Mouse (Mus musculus): ENCODE measurements around the gene Adm2.
A peak's percentile ranks its signal among the peaks of the same experiment; 100 is the strongest.

The Adm2 gene

DNA sequence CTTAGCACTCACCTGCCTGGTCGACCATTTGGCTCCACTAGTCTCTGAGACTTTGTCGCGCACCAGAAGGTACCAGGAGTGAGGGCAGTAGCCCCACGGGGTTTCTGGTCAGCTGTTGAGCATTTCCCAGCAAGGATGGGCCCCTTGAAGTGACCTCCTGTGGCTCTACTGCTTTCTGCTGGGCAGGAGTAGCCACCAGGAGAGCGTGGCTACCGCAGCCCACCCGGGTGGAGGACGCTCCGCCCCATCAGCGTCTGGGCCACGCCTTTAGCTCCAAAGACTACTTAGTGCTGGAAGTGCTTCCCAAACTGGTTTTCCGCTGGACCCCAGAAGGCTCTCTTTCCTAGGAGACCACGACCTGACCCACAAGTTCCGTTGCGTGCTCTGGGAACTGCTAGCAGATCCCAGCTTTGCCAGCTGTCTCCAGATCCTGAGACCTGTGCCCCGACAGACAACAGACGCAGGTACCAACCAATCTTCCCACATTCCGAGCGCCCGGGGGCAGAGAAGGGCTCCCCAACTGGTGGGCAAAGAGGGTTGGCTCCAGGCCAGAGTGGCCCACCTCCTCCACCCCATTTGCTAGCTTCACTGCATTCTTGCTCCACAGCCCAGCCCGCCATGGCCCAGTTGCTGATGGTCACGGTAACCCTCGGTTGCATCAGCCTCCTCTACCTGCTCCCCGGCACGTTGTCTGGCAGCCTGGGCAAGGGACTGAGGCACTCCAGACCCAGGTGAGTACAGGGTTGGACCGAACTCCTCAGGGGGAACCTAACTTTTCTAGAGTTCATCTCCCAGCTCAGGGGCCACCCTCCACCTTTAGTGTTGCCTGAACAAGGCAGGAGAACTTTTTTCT lies at the start of gene Adm2:
Gene Adm2 (plus strand): TSS at position 51 of the 853 bp plus-strand sequence.
- no peak for DNase-seq

DNA sequence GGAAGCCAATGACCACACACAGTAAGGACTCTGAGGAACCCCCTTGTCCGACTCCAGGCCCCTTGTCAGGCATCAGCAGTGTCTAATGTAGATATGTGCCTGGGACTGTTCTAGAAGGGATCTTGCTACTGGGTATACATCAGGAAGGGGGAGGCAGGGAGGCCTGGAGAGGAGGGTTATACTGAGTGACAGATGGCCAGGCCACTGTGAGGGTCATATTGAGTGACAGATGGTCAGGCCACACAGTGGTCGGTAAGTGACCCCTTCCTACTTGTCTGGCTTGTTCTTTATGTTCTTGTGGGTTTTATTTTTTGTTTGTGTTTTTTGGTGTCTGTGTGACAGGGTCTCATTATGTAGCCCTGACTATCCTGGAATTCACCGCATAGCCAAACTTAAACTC lies 47.0 kb upstream of the Adm2 start:
- no peak for DNase-seq

DNA sequence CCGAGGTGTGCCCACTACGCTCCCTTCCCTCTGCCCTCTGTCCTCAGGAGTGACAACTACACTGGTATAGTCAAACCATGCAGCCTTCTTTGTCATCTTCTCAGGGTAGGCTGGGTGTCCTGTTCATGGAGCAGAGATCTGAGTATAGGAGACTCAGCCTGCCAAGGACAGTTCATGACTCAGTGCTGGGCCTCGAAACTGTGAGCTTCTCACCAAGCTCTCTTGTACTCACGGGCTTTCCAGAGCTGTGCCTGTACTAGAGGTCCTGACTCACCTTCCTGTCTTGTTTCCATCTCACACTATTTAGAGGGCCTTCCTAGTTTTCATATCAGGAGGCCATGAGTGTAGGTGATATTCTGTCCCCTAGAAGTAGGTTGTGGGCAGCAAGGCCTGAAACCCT lies 45.2 kb upstream of the Adm2 start:
- no peak for DNase-seq

DNA sequence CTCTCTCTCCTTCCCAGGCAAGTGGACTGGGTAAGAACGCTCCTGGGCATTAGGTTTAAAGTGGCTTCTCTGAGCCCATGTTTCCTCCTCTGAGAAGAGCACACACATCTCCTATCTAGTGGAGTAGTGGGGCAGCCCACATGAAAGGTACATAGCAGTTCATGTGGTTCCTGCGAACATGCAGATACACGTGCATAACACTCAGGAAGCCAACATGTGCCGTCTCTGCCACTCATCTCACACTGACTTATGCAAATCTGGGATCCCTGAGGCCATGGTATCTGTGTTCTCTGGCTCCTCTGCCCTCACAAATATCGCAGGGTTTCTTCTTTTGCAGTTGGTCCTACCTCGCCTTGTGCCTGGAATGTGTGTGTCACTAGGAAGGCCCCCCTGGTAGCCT lies 40.0 kb upstream of the Adm2 start:
- DNase-seq, result no peak

DNA sequence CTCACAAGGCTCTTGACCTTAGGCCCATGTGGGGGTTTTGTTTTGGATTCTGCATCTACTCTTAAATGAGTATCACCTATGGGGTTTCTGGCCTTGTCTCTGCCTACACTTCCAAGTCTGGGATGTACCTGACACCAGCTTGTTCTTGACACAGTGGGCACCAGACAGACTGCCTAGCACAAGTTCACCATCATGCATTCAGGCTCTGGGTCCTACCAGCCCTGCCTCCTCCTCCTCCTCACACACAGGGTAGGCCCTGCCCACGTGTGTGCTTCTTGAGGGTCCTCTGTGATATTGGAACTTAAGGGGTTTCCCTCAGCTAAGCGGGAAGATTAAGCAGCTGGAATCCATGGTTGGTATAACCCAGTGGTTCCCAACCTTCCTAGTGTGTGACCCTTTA lies 38.4 kb upstream of the Adm2 start:
- DNase-seq, result no peak

DNA sequence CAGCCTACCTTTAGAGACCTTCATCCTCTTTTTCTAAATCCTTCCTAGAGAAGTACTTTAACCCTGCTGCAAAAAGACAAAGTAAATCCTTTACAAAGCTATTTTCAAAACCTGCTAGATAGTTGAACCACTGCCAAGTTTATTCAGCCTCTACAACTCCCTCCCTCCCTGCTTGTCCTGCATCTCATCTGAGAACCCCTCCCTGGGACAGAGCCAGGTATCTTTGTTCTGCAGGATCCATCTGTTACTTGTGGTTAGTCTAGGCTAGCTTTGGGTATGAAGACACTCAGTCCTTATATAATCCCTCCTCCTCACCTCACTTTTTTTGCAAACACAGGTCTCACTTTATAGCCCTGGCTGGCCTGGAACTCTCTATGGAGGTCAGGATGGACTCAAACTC lies 37.5 kb upstream of the Adm2 start:
- DNase-seq, result peak; percentile 40

DNA sequence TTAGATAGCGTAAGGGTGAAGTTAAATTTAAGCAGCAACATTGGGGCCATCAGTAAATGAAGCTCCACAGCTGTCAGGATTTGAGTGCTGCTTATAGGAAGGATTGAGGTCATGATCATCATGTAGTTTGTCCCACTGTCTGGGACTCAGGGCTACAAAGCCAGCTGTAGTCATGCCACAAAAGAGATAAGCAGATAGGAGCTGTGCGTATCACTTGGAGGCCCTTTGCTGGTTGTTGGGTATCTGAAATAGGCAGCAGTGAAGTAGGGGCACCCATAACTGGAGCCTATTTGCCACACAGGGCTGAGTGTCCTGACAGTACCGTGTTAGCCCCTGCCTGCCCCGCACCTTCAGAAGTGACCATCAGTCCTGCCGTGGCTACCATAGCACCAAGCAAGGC lies 37.0 kb upstream of the Adm2 start:
- DNase-seq, result no peak

DNA sequence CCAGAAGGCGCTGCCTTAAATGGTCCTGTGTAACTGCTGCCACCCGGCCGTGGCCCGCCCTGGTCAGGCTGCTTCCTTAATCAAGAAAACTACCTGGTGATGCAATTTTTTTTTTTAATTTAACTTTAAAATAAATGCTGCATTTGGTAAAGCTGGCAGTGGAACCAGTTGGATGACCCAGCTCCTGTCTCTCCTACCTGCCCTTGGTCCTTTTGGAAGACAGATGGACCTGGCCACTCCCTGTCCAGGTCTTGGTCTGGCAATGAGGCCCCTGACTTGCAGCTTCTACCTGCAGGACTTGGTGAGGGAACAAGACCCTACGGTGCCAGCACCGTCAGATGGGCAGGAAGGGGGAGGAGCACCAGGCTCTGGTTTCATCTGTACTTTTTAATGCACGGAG lies 36.4 kb upstream of the Adm2 start:
- no peak for DNase-seq

DNA sequence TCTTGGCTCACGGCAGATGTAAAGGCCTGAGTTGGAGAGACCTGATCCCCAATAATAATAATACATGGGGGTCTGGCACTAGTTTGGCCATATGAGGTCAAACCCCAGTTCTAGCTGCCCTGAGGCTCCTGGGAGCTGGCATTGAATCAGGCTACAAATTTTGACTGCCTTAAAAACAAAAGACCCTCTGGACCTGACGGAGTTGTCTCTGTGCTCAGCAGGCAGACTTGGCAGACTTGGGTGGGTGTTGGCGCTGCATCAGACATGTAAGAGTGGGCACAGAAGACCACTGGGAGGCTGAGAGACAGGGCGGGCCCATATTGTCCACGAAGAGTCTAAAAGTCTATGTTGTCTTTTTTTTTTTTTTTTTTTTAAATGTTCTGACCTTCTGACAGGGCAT lies 35.9 kb upstream of the Adm2 start:
- no peak for DNase-seq

DNA sequence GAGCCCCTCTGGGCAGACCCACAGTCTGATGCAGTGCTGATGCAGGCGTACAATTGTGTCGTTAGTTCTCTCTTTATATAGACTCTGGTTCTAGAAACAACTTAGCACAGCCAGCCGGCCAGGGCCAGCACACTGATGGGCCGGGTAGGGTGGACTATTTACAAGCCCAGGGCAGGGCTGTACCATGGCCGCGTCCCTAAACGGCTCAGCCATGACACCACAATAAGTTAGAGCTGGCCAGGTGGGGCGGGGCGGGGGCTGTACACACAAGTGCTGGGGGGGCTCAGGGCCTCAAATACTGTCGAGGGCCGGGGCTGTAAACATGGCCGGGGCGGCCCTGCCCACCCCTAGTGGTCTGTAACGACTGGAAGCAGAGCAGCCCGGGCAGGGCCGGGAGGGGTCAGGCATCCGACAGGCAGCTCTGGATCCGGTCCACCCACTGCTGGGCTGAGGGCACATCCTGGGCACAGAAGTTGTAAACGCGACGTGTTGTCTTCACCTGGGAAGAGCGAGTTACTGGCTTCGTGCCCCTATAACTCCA lies 34.2 kb upstream of the Adm2 start:
- no peak for DNase-seq

DNA sequence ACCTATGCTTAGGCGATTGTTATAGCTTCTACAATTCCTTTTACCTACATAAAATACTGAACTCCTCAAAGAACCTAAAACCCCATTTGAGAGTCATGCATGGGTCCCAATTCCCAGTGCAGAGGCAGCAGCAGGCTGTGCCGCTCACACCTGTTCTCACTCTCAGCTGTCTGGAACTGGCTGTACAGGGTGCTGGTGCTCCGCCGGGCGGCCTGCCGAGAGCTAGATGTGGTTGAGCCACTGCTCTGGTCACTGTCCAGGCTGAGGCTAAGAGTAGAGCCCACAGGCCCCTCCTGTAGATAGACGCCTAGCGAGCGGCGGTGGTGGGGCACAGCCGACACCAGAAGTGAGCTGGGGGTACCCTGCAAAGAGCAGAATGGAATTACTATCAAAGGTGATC lies 33.1 kb upstream of the Adm2 start:
- no peak for DNase-seq

DNA sequence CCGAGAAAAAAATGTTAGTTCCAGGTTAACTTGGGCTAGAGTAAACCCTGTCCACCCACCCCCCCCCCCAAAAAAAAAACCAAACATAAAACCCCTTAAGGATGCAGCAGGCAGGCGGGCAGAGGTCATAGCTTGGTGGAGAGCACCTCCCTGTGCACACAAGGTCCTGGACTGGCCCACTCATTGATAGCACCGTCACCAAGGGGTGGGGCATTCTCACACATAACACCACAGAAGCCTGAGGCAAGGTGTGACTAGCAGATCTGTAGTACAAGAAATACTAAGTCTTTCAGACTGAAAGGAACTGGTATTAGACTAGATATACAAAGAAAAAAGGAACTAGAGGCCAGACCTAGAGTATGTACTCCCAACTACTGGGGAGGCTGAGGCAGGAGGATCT lies 31.0 kb upstream of the Adm2 start:
- no peak for DNase-seq

DNA sequence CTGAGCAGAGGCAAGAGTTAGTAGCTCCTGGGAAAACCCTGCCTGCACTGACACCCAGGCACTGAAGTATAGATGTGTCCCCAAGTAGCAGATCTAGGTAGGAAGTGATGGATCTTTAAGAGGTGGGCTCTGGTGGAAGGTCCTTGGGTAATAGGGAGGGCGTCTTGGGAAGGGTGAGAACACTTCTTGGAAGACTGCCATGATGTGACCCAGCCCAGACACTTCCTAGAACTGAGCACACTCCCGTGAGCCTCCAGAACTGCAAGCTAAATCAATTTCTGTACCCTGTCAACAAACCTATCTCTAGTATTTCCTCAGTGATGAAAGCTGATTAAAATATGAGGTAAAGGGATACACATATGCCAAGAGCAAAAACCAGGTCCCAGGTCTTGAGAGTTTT lies 29.7 kb upstream of the Adm2 start:
- no peak for DNase-seq

DNA sequence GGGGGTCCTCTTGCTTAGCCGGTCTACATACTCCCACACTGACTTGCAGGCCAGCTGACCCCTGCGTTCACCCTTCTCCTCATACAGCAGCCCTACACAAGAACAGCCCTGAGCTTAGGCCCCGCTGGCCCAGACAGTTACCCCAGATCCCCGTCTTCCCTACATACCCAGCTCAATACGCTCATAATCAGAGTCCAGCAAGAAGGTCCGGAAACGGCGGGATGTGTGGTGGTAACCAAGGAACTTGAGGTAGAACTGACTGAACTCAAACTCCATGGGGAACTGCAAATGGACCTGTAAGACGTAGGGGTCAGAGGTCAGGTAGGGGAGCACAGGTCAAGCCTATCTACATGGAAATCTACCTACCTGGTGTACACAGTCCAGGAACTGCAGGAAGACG lies 28.7 kb upstream of the Adm2 start:
- no peak for DNase-seq

DNA sequence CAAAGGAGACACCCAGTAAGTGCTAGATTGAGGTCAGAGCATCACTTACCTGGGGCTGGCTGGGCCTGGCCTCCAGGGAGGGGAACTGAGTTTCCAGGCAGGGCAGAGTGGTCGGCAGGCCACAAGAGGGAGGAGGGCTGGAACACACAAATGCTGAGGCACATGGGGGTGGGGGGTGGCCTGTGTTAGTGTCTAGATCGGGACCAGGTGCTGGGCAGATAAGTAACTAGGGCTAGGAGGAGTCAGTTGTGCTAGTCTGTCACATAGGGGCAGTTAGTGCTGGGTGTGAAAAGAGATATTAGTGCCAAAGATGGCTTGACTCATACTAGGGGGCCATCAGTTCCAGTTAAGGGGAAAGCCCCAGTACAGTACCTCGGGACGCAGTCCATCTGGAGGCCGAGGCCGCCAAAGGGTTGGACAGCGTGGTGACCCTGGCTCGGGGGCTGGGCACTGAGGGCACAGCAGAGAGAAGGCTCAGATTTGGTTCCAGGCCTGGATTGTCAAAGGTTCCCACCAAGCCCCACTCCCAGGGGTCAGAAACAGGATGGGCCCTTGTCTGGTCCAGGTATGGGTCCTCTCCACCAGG lies 26.8 kb upstream of the Adm2 start:
- no peak for DNase-seq

DNA sequence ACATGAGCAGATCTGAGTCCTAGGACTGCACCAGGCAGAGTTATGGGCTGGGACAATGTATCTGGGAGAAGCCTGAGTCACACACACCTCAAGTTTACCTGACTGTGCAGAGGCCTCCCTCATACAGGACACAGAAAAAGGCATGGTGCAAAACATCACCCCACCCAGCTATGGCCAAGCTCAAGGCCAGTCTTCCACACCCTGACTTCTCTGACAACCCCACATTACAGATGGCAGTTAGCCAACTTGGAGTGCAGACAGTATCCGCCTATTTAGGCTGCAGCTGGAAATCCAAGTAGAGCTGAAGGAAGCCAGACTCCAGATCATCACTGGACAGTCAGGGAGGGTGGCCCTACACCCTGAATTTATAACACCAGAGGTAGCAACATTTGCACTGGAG lies 26.1 kb upstream of the Adm2 start:
- DNase-seq, result no peak

DNA sequence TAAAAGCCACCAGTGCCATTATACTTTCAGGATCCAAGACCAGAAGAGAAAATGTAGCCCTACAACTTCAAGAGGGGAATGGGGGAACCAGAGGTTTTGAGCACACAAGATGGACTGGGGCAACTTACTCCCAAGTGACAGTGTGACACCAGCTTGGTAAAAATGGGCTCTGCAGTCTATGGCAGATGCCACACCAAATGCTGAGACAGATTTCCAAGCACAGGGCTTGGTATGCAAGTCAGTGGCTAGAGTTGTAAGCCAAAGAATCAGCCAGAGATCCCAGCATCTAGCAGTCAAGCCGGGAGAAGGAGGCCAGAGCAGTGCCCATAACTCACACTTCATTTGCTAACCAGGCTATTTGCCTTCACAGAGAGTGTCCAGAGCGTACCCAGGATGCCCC lies 24.8 kb upstream of the Adm2 start:
- no peak for DNase-seq

DNA sequence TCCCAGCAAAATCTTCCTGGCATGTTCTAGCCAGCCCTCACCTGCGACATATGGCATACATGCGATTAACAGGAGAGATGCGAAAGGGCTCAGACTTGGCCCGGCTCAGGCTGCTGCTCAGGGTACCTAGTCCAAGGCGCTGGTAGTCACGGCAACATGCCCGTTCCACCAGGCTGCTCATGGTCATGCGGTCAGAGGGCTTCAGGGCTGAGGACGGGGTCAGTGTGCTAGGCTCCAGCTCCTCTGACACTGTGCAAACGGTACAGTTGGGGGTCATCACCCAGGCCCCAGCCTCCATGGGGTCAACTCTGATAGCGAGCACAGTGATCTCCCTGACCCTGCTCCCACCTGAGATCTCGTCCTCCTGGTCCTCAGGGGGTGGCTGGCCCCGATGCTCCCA lies 22.3 kb upstream of the Adm2 start:
- no peak for DNase-seq

DNA sequence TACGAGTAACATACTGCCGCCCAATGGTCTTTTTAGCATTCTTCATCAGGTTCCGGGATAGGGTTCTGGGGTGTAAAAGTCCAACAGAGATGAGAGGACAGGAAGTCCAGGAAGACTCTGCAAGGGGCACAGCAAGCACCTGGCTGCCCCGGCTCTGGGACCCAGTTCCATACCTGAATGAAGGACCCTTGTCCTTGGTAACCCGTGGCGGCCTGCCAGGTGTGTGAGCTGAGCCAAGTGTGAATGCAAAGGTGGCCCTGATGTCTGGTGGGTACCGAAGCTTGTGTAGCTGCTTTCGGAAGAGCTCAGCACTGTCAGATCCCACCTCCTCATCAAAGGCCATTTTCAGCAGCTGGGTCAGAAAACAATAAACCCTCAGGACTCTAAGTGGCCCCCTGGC lies 21.9 kb upstream of the Adm2 start:
- DNase-seq, result no peak

DNA sequence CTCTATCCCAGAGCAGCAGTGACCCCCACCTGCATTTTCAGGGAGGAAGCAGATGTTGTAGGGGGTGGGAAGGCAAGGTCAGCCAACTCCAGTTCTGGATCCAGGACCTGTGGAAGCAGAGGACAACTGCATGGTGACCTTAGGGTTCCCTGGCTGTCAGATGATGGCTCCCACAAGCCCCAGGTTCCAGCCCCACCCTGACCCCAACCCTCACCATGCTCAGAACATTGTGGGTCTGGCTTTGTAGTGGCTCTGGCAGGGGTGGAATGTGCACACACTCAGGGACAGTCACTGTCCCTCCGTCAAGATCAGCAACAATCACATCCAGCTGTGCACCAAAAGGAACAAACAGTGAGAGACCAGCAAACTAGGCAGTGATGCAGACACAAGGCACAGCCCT lies 16.6 kb upstream of the Adm2 start:
- no peak for DNase-seq

DNA sequence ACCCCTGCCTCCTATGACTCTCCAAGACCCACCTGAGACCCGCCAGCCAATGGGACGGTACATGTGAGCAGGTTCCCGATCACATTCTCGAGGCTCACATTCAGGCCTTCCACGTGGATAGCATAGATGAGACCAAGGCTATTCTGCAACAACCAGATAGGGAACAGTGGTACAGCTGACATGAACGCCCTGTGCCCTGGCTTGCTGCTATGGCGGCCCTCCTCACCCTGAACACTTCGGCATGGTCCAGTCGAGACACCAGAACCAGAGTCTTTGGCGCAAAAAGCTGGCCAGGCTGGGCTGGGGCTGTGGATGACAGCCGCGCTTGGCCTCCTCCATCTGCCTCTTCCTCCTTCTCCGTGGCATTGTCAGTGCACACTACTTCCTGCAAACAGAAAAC lies 15.1 kb upstream of the Adm2 start:
- DNase-seq, result no peak

DNA sequence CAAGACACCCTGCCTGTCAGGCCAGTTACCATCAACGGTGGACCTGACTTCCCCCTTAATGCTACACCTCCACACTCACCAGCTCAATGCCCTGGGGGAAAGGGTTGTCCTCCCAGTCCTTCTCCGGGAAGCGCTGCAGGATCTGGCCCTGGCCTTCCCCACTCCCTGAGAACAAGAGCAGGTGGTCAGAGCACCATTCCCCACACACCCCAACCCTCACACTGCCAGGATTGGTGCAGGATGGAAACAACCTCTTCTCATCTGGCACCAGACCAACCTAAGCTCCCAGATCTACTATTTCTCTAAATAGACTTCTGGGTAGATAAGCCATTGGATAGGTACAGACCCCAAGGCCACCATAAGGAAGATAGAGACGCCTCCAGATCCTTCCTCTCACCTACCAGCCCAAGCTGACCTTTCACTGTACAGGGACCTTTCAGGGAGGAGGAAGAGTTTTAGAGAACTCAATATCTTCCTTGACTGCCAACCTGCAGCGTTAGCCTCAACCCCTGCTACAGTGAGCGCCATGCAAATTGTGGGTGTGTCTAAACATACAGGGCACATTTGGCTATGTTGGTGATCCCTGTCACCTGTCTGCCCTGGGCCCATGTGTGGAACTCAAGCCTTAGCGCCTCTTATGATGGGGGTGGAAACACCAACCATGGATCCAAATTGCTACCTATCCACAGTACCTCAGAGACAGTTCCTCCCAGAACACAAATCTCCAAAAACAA lies 13.9 kb upstream of the Adm2 start:
- DNase-seq, result peak; percentile 48

DNA sequence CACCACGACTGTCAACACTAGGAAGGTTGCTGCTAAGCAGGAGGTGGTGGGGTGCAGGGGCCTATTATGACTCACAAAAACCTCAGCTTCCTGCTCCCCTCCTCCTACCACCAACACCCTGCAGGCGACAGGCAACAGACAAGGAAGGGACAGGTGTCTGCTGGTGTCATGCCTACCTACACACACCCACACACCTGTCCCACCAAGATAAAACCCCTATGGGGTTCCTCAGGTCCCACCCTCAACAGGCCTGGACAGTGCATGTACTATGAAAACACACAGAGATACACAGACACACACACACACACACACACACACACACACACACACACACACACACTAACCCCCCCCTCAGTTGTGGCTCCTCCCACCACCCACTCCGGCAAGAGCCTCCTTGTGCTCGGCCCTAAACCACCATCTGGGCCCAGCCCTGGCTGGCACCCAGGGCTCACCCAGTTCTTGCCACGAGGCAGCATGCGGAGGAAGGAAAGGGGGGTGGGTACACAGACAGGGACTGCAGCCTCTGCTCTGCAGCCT lies 12.5 kb upstream of the Adm2 start:
- DNase-seq, result peak; percentile 86

DNA sequence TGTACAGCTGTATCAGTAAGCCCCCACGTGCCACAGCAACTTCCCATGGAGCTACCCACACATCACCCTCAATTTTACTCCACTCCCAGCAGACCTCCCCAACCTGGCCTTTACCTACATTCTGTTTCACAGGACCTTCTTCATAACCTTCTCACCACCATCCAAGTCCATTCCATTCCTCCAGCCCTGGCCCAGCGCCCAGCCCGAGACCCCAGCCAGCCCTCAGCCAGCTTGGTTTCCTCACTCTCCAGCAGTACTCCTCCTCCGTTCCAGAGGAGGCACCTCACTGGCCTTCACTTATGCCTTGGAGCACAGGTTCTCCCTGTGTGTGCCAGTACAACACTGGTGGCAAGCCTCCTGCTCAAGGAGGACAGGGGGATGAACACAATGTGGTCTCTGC lies 9.2 kb upstream of the Adm2 start:
- DNase-seq, result no peak
